Mouse (Mus musculus) neutrophil, adult 5-6 weeks (primary cell): Measurements from ENCODE around the gene Sec1. TPM values are rescaled to one million over a fixed set of nuclear protein-coding genes. Genes with fewer than 3 reads are reported as not detected.

Experiments used
- ATAC-seq: fragments of 151-379, 151-347 bp; 2 replicates; pipeline ENCODE4 v1.8.0; 2017; ENCODE audit warnings: mild to moderate bottlenecking, moderate TSS enrichment; ENCODE audit not compliant: insufficient number of reproducible peaks, poor library complexity, low FRiP score, severe bottlenecking; ENCODE audit errors: extremely low read depth
- total RNA-seq: library from RNA; stranded (forward); fragments of 200-1000 nt; gene quantifications from 2 replicates; pipeline ENCODE4 v1.2.3, GENCODE M21; 2017

Sec1 gene
- total RNA-seq = 0.23 TPM in 1 of 2 replicates, not detected in the other

- ATAC-seq = no peak
Observed at GRCm38 (mm10) chr7:45693921-45694591, at the start of gene Sec1. TSS of gene Sec1 (minus strand) at chr7:45694402.

GRCm38 (mm10) chr7:45742338-45742737 lies 48.1 kb upstream of the Sec1 start:
- peak; percentile 22; the same call in 1 of the 2 replicates for ATAC-seq

GRCm38 (mm10) chr7:45741777-45742176 lies 47.6 kb upstream of the Sec1 start:
- peak; percentile 77 for ATAC-seq

- ATAC-seq = peak; percentile 21; the same call in 1 of the 2 replicates
Observed at GRCm38 (mm10) chr7:45741308-45741707, 47.1 kb upstream of the Sec1 start.

- ATAC-seq = no peak
Observed at GRCm38 (mm10) chr7:45739820-45740219, 45.6 kb upstream of the Sec1 start.

GRCm38 (mm10) chr7:45739162-45739763 lies 45.1 kb upstream of the Sec1 start:
- ATAC-seq = peak; percentile 73

- ATAC-seq = peak; percentile 25; the same call in 1 of the 2 replicates
Observed at GRCm38 (mm10) chr7:45733477-45733876, 39.3 kb upstream of the Sec1 start.

- no peak for ATAC-seq
Observed at GRCm38 (mm10) chr7:45730727-45731431, 36.7 kb upstream of the Sec1 start.

GRCm38 (mm10) chr7:45727625-45728024 lies 33.4 kb upstream of the Sec1 start:
- no peak for ATAC-seq

- no peak for ATAC-seq
Observed at GRCm38 (mm10) chr7:45726419-45726818, 32.2 kb upstream of the Sec1 start.

- ATAC-seq = no peak
Observed at GRCm38 (mm10) chr7:45725713-45726112, 31.5 kb upstream of the Sec1 start, which contains the start of gene Spaca4. TSS of gene Spaca4 (minus strand) at chr7:45725813.

- no peak for ATAC-seq
Observed at GRCm38 (mm10) chr7:45725151-45725550, 30.9 kb upstream of the Sec1 start.

GRCm38 (mm10) chr7:45723781-45724180 lies 29.6 kb upstream of the Sec1 start:
- ATAC-seq = no peak

- ATAC-seq = no peak
Observed at GRCm38 (mm10) chr7:45723301-45723700, 29.1 kb upstream of the Sec1 start.

- ATAC-seq = no peak
Observed at GRCm38 (mm10) chr7:45722348-45722713, 28.1 kb upstream of the Sec1 start.

GRCm38 (mm10) chr7:45721642-45722347 lies 27.6 kb upstream of the Sec1 start:
- no peak for ATAC-seq

GRCm38 (mm10) chr7:45721234-45721571 lies 27.0 kb upstream of the Sec1 start:
- no peak for ATAC-seq

- no peak for ATAC-seq
Observed at GRCm38 (mm10) chr7:45720413-45721233, 26.4 kb upstream of the Sec1 start, which contains the start of gene Fam83e. TSS of gene Fam83e (plus strand) at chr7:45721212.
